Mouse (Mus musculus): ENCODE data around the gene Clstn3. TPM values are rescaled to one million over a fixed set of nuclear protein-coding genes. Genes with fewer than 3 reads are reported as not detected.
A peak's percentile ranks its signal among the peaks of the same experiment; 100 is the strongest.
"Not testable (repeated sequence)": the region's sequence is repeated elsewhere in the genome, so short reads cannot be mapped to it uniquely, and the experiment has no call there.

Gene Clstn3
- polyA plus RNA-seq, 1 experiment from 2014 or later: 1.1 TPM

GRCm38 (mm10) chr6:124493886-124494285 is 29.3 kb upstream of the Clstn3 start:
- Histone ChIP-seq H3K27ac (replicated peaks) (no peak overlapping the region), H3K27me3 (replicated peaks) (no peaks in the 10 kb centered on the region), H3K9ac (no peak overlapping the region), H3K4me3 (no peak overlapping the region), H3K4me2 (no peak overlapping the region), H3K36me3 (no peaks in the 10 kb centered on the region), H3K9me3 (no peaks in the 10 kb centered on the region), H3K4me1 (peaks cover 2% of the 10 kb centered on the region; the same call in 1 of the 2 replicates)
- 57% methylated on average over 5 of the region's 5 CpGs for WGBS
- ATAC-seq (ENCODE audit: extremely low read depth, insufficient number of reproducible peaks, low FRiP score, low TSS enrichment): no peak

- Histone ChIP-seq H3K9me3 (no peaks in the 10 kb centered on the region), H3K4me1 (peaks cover 2% of the 10 kb centered on the region; the same call in 1 of the 2 replicates), H3K4me3 (no peak within 1 kb of the TSS), H3K27me3 (replicated peaks) (no peaks in the 10 kb centered on the region), H3K36me3 (no peaks in the 10 kb centered on the region), H3K27ac (replicated peaks) (no peak within 1 kb of the TSS), H3K4me2 (no peak within 1 kb of the TSS), H3K9ac (no peak within 1 kb of the TSS)
- ATAC-seq (ENCODE audit: extremely low read depth, insufficient number of reproducible peaks, low FRiP score, low TSS enrichment): peak; percentile 54; the same call in 1 of the 2 replicates
- 39% methylated on average over 4 of the region's 4 CpGs for WGBS
Measured at GRCm38 (mm10) chr6:124492842-124493561, 28.4 kb upstream of the Clstn3 start, which contains the start of gene C1rl. TSS of gene C1rl (plus strand) at chr6:124493113.

- H3K9me3 ChIP-seq: no peaks in the 10 kb centered on the region
- H3K4me1 ChIP-seq: peaks cover 2% of the 10 kb centered on the region; the same call in 1 of the 2 replicates
- no peak for ATAC-seq (ENCODE audit: extremely low read depth, insufficient number of reproducible peaks, low FRiP score, low TSS enrichment)
- no peak overlapping the region for H3K9ac ChIP-seq
- no peaks in the 10 kb centered on the region for H3K36me3 ChIP-seq
- no peak overlapping the region for H3K4me3 ChIP-seq
- no peak overlapping the region for H3K4me2 ChIP-seq
- 66% methylated on average over 6 of the region's 6 CpGs for WGBS
- no peak overlapping the region for H3K27ac ChIP-seq (replicated peaks)
- no peaks in the 10 kb centered on the region for H3K27me3 ChIP-seq (replicated peaks)
Measured at GRCm38 (mm10) chr6:124491427-124491826, 26.8 kb upstream of the Clstn3 start.

GRCm38 (mm10) chr6:124488952-124489351 is 24.4 kb upstream of the Clstn3 start:
- ATAC-seq (ENCODE audit: extremely low read depth, insufficient number of reproducible peaks, low FRiP score, low TSS enrichment): no peak
- no peaks in the 10 kb centered on the region for H3K27me3 ChIP-seq (replicated peaks)
- H3K9ac ChIP-seq: no peak overlapping the region
- H3K36me3 ChIP-seq: no peaks in the 10 kb centered on the region
- peaks cover 2% of the 10 kb centered on the region; the same call in 1 of the 2 replicates for H3K4me1 ChIP-seq
- no peak overlapping the region for H3K27ac ChIP-seq (replicated peaks)
- H3K4me3 ChIP-seq: no peak overlapping the region
- 70% methylated on average over 4 of the region's 4 CpGs for WGBS
- H3K4me2 ChIP-seq: no peak overlapping the region
- no peaks in the 10 kb centered on the region for H3K9me3 ChIP-seq

GRCm38 (mm10) chr6:124487509-124487908 is 22.9 kb upstream of the Clstn3 start:
- H3K9me3 ChIP-seq: no peaks in the 10 kb centered on the region
- no peaks in the 10 kb centered on the region for H3K36me3 ChIP-seq
- H3K27ac ChIP-seq (replicated peaks): no peak overlapping the region
- no peak overlapping the region for H3K4me3 ChIP-seq
- no peak overlapping the region for H3K9ac ChIP-seq
- no peaks in the 10 kb centered on the region for H3K4me1 ChIP-seq
- no peak for ATAC-seq (ENCODE audit: extremely low read depth, insufficient number of reproducible peaks, low FRiP score, low TSS enrichment)
- H3K27me3 ChIP-seq (replicated peaks): 0 out of 2 replicates have a peak, but pooled peaks cover 6% of the 10 kb centered on the region
- 49% methylated on average over 2 of the region's 2 CpGs for WGBS
- no peak overlapping the region for H3K4me2 ChIP-seq

GRCm38 (mm10) chr6:124485414-124486144 is 21.0 kb upstream of the Clstn3 start:
- Histone ChIP-seq H3K4me2 (peak overlapping the region; percentile 60), H3K4me1 (no peaks in the 10 kb centered on the region), H3K9me3 (no peaks in the 10 kb centered on the region), H3K27me3 (replicated peaks) (0 out of 2 replicates have a peak, but pooled peaks cover 6% of the 10 kb centered on the region), H3K9ac (0 out of 2 replicates have a peak overlapping the region, but pooled peaks have one; percentile 13), H3K4me3 (peak overlapping the region; percentile 19), H3K36me3 (no peaks in the 10 kb centered on the region), H3K27ac (replicated peaks) (no peak overlapping the region)
- ATAC-seq (ENCODE audit: extremely low read depth, insufficient number of reproducible peaks, low FRiP score, low TSS enrichment): no peak
- WGBS: 27% methylated on average over 21 of the region's 21 CpGs

- no peak overlapping the region for H3K4me3 ChIP-seq
- H3K27ac ChIP-seq (replicated peaks): no peak overlapping the region
- 0 out of 2 replicates have a peak, but pooled peaks cover 6% of the 10 kb centered on the region for H3K27me3 ChIP-seq (replicated peaks)
- H3K9me3 ChIP-seq: no peaks in the 10 kb centered on the region
- ATAC-seq (ENCODE audit: extremely low read depth, insufficient number of reproducible peaks, low FRiP score, low TSS enrichment): no peak
- H3K4me2 ChIP-seq: no peak overlapping the region; the same call in 1 of the 2 replicates
- no peaks in the 10 kb centered on the region for H3K36me3 ChIP-seq
- WGBS: 80% methylated on average over 7 of the region's 7 CpGs
- no peak overlapping the region for H3K9ac ChIP-seq
- no peaks in the 10 kb centered on the region for H3K4me1 ChIP-seq
Measured at GRCm38 (mm10) chr6:124484851-124485250, 20.3 kb upstream of the Clstn3 start.

- not testable (repeated sequence) for H3K4me1 ChIP-seq; H3K9ac ChIP-seq; H3K4me3 ChIP-seq; H3K36me3 ChIP-seq; H3K9me3 ChIP-seq; ATAC-seq (ENCODE audit: extremely low read depth, insufficient number of reproducible peaks, low FRiP score, low TSS enrichment); H3K27ac ChIP-seq (replicated peaks); H3K4me2 ChIP-seq; H3K27me3 ChIP-seq (replicated peaks)
- 82% methylated on average over 3 of the region's 3 CpGs for WGBS
Measured at GRCm38 (mm10) chr6:124483831-124484230, 19.2 kb upstream of the Clstn3 start.

- ATAC-seq (ENCODE audit: extremely low read depth, insufficient number of reproducible peaks, low FRiP score, low TSS enrichment): no peak
- H3K9me3 ChIP-seq: no peaks in the 10 kb centered on the region
- no peaks in the 10 kb centered on the region for H3K36me3 ChIP-seq
- H3K4me2 ChIP-seq: no peak overlapping the region
- WGBS: 21% methylated on average over 6 of the region's 6 CpGs
- no peak overlapping the region; the same call in 1 of the 2 replicates for H3K9ac ChIP-seq
- 0 out of 2 replicates have a peak, but pooled peaks cover 6% of the 10 kb centered on the region for H3K27me3 ChIP-seq (replicated peaks)
- peaks cover 11% of the 10 kb centered on the region for H3K4me1 ChIP-seq
- H3K27ac ChIP-seq (replicated peaks): no peak overlapping the region
- H3K4me3 ChIP-seq: no peak overlapping the region
Measured at GRCm38 (mm10) chr6:124481571-124481970, 17.0 kb upstream of the Clstn3 start.

- Histone ChIP-seq H3K9me3 (no peaks in the 10 kb centered on the region), H3K4me3 (no peak overlapping the region), H3K4me1 (peaks cover 11% of the 10 kb centered on the region), H3K9ac (no peak overlapping the region), H3K27me3 (replicated peaks) (0 out of 2 replicates have a peak, but pooled peaks cover 6% of the 10 kb centered on the region), H3K4me2 (no peak overlapping the region), H3K27ac (replicated peaks) (no peak overlapping the region), H3K36me3 (no peaks in the 10 kb centered on the region)
- 42% methylated on average over 4 of the region's 4 CpGs for WGBS
- no peak for ATAC-seq (ENCODE audit: extremely low read depth, insufficient number of reproducible peaks, low FRiP score, low TSS enrichment)
Measured at GRCm38 (mm10) chr6:124480295-124480694, 15.7 kb upstream of the Clstn3 start.

- H3K4me1 ChIP-seq: peaks cover 11% of the 10 kb centered on the region
- WGBS: 74% methylated on average over 3 of the region's 3 CpGs
- H3K27ac ChIP-seq (replicated peaks): no peak overlapping the region
- H3K36me3 ChIP-seq: no peaks in the 10 kb centered on the region
- ATAC-seq (ENCODE audit: extremely low read depth, insufficient number of reproducible peaks, low FRiP score, low TSS enrichment): no peak
- H3K27me3 ChIP-seq (replicated peaks): 0 out of 2 replicates have a peak, but pooled peaks cover 6% of the 10 kb centered on the region
- no peak overlapping the region for H3K4me2 ChIP-seq
- H3K4me3 ChIP-seq: no peak overlapping the region
- no peaks in the 10 kb centered on the region for H3K9me3 ChIP-seq
- no peak overlapping the region for H3K9ac ChIP-seq
Measured at GRCm38 (mm10) chr6:124479573-124479930, 15.0 kb upstream of the Clstn3 start.
